Mouse (Mus musculus): ENCODE results near the gene Llgl2. TPM values are rescaled to one million over a fixed set of nuclear protein-coding genes. Genes with fewer than 3 reads are reported as not detected.

Gene Llgl2
- polyA plus RNA-seq, 1 experiment from 2014 or later = 14.3 TPM

GRCm38 (mm10) chr11:115859143-115859945 lies 35.5 kb downstream of the Llgl2 start:
- Histone ChIP-seq H3K9ac (peak overlapping the region; percentile 27; the same call in 1 of the 2 replicates), H3K4me3 (peak overlapping the region; percentile 49), H3K4me2 (peak overlapping the region; percentile 73), H3K36me3 (peaks cover 17% of the 10 kb centered on the region), H3K4me1 (peaks cover 14% of the 10 kb centered on the region), H3K27ac (no peak overlapping the region), H3K9me3 (replicated peaks) (0 out of 2 replicates have a peak, but pooled peaks cover 7% of the 10 kb centered on the region), H3K27me3 (replicated peaks) (peaks cover 84% of the 10 kb centered on the region)
- peak; percentile 80 for ATAC-seq
- WGBS (ENCODE audit: insufficient replicate concordance) = 3% methylated on average over 74 of the region's 75 CpGs

DNA sequence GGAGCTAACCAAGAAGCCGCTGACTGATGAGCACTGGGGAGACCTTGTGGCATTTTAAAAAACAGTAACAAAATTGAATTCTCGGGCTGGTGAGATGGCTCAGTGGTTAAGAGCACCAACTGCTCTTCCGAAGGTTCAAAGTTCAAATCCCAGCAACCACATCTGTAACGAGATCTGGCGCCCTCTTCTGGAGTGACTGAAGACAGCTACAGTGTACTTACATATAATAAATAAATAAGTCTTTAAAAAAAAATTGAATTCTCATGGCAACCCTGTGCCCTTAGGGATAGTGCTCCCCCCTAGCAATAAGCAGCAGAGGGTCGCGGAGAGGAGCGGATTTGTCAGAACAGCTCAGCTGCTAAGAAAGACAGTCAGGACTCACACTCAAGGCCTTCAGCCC lies 40.0 kb downstream of the Llgl2 start:
- no peaks in the 10 kb centered on the region for H3K36me3 ChIP-seq
- no peak overlapping the region for H3K27ac ChIP-seq
- ATAC-seq = no peak
- H3K9me3 ChIP-seq (replicated peaks) = no peaks in the 10 kb centered on the region
- H3K4me3 ChIP-seq = no peak overlapping the region
- WGBS (ENCODE audit: insufficient replicate concordance) = 65% methylated on average over 8 of the region's 8 CpGs
- H3K9ac ChIP-seq = no peak overlapping the region
- peaks cover 72% of the 10 kb centered on the region for H3K27me3 ChIP-seq (replicated peaks)
- H3K4me2 ChIP-seq = no peak overlapping the region
- H3K4me1 ChIP-seq = peaks cover 8% of the 10 kb centered on the region

DNA sequence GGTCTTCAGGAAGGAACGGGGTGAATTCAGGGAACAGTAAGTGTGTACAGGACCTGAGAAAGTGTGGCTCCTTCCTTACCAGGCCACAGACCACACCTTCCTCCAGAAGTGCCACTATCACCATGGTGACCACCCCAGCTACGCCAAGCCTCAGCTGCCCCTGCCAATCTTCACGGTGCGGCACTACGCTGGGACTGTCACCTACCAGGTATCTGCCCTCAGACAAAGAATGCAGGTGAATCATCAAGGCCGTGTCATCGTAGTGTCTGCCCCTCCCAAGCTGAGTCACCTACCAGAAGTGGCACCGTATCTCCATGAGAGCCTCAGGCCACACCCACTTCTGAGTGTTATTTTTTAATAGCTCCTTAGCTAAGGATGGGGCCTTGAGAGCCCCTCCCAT lies 45.5 kb downstream of the Llgl2 start:
- 43% methylated on average over 8 of the region's 8 CpGs for WGBS (ENCODE audit: insufficient replicate concordance)

GRCm38 (mm10) chr11:115872437-115872836 lies 48.6 kb downstream of the Llgl2 start:
- 46% methylated on average over 4 of the region's 4 CpGs for WGBS (ENCODE audit: insufficient replicate concordance)
- H3K4me1 ChIP-seq = peaks cover 34% of the 10 kb centered on the region
- ATAC-seq = peak; percentile 33

More for the DNA sequence above, 45.5 kb downstream of the Llgl2 start:
- Histone ChIP-seq H3K27me3 (replicated peaks) (peaks cover 46% of the 10 kb centered on the region), H3K27ac (peak overlapping the region; percentile 57), H3K4me2 (peak overlapping the region; percentile 21; the same call in 1 of the 2 replicates), H3K4me1 (peaks cover 24% of the 10 kb centered on the region), H3K4me3 (no peak overlapping the region), H3K9me3 (replicated peaks) (no peaks in the 10 kb centered on the region), H3K36me3 (no peaks in the 10 kb centered on the region), H3K9ac (no peak overlapping the region)
- peak; percentile 65; the same call in 1 of the 2 replicates for ATAC-seq

GRCm38 (mm10) chr11:115875935-115876334 lies 52.1 kb downstream of the Llgl2 start:
- Histone ChIP-seq H3K9ac (no peak overlapping the region), H3K4me1 (peaks cover 25% of the 10 kb centered on the region), H3K4me3 (no peak overlapping the region), H3K4me2 (no peak overlapping the region), H3K27me3 (replicated peaks) (peaks cover 35% of the 10 kb centered on the region; the same call in 1 of the 2 replicates), H3K27ac (no peak overlapping the region), H3K36me3 (no peaks in the 10 kb centered on the region), H3K9me3 (replicated peaks) (no peaks in the 10 kb centered on the region)
- ATAC-seq = no peak
- WGBS (ENCODE audit: insufficient replicate concordance) = 78% methylated on average over 3 of the region's 3 CpGs

More at GRCm38 (mm10) chr11:115872437-115872836, 48.6 kb downstream of the Llgl2 start:
- H3K9me3 ChIP-seq (replicated peaks) = no peaks in the 10 kb centered on the region
- H3K27me3 ChIP-seq (replicated peaks) = peaks cover 32% of the 10 kb centered on the region; the same call in 1 of the 2 replicates
- no peak overlapping the region for H3K27ac ChIP-seq
- no peaks in the 10 kb centered on the region for H3K36me3 ChIP-seq
- H3K9ac ChIP-seq = no peak overlapping the region
- no peak overlapping the region for H3K4me2 ChIP-seq
- H3K4me3 ChIP-seq = no peak overlapping the region

GRCm38 (mm10) chr11:115876438-115876837 lies 52.6 kb downstream of the Llgl2 start:
- peaks cover 37% of the 10 kb centered on the region for H3K27me3 ChIP-seq (replicated peaks)
- H3K4me1 ChIP-seq = peaks cover 25% of the 10 kb centered on the region
- H3K4me2 ChIP-seq = no peak overlapping the region
- H3K4me3 ChIP-seq = no peak overlapping the region
- H3K36me3 ChIP-seq = no peaks in the 10 kb centered on the region
- H3K9ac ChIP-seq = no peak overlapping the region
- no peak overlapping the region for H3K27ac ChIP-seq
- H3K9me3 ChIP-seq (replicated peaks) = no peaks in the 10 kb centered on the region
- WGBS (ENCODE audit: insufficient replicate concordance) = 66% methylated on average over 5 of the region's 5 CpGs
- ATAC-seq = no peak

DNA sequence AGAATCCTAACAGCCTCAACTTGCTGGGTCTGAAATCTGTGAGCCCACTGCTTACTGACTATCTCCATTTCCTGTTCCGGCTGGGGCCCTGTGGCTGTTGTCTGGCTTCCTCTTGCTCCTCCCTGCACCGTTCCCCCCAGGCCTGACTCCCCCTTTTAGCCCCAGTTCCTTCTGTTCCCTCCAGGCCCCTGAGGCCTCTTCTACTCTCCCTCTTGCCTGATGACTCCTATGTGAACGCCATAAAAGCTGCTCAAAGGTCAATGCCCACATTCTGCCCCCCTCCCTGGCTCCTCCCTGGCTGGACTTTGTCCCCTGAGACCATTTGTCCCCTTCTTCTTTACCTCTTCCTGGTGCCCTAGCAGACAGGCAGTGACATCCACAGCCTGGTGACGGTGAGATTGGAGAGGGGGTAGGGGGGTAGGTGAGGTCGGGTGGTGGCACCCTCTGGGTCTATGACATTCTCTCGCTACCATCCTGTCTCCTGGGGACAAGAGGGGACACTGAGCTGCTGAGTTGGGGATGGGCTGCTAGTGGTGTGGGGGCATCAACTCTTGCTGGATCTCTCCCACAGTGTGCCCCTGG lies 53.4 kb downstream of the Llgl2 start:
- Histone ChIP-seq H3K27ac (no peak overlapping the region), H3K27me3 (replicated peaks) (peaks cover 39% of the 10 kb centered on the region), H3K36me3 (no peaks in the 10 kb centered on the region), H3K4me1 (peaks cover 17% of the 10 kb centered on the region), H3K4me3 (no peak overlapping the region), H3K9ac (no peak overlapping the region), H3K4me2 (no peak overlapping the region), H3K9me3 (replicated peaks) (no peaks in the 10 kb centered on the region)
- 33% methylated on average over 6 of the region's 6 CpGs for WGBS (ENCODE audit: insufficient replicate concordance)
- no peak for ATAC-seq

DNA sequence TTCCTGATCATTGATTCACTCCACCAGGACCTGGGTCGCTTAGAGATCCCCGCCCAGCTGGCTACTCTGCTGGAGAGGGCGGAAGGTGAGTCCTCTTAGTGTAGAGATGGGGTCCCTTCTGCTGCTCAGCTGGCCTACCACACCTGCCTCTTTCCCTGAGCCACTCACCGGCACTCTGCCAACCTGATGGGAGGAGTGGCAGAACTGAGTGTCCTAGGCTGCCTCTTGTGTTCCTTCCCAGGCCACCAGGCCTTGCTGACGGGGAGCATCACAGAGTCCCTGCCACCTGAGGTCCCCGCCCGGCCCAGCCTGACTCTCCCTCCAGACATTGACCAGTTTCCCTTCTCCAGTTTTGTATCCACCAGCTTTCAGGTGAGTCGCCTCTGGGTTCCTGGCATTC lies 54.2 kb downstream of the Llgl2 start:
- Histone ChIP-seq H3K4me3 (no peak overlapping the region), H3K4me2 (no peak overlapping the region), H3K9me3 (replicated peaks) (no peaks in the 10 kb centered on the region), H3K9ac (no peak overlapping the region), H3K36me3 (no peaks in the 10 kb centered on the region), H3K4me1 (peaks cover 14% of the 10 kb centered on the region), H3K27ac (no peak overlapping the region), H3K27me3 (replicated peaks) (peaks cover 42% of the 10 kb centered on the region)
- ATAC-seq = no peak
- 76% methylated on average over 8 of the region's 8 CpGs for WGBS (ENCODE audit: insufficient replicate concordance)

DNA sequence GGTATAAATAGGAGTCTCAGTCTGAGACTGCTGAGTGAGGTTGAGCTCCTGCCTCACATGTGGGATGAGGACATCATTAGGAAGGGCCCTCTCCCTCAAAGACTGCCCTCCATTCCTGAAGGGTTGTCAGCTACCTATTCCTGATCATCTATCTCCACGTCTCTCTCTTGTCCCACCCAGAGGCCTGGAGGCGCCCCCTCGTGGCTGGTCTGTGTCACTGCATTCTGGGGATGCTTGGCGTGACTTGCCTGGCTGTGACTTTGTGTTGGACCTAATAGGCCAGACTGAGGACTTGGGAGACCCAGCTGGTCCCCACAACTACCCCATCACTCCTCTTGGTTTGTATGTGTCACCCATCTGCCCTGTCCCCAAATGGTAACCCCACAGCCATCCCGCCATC lies 57.2 kb downstream of the Llgl2 start:
- H3K9me3 ChIP-seq (replicated peaks) = no peaks in the 10 kb centered on the region
- no peak for ATAC-seq

DNA sequence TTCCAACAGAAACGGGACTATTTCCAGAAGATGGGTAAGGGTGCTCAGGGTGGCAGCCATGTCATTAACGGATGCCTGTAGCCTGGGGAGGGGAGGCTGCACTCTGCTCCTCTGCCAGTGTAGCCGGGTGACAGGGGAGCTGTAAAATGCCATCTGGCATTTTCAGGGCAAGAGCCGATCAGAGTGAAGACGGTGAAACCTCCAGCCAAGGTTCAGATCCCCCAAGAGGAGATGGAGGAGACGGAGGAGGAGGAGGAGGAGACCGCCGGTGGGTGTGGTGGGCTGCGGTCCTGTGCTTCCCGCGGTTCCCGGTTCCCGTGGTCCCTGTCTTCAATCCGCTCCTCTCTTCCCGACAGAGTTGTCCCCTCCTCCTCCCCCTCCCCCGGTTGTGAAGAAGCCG lies 59.4 kb downstream of the Llgl2 start:
- no peak for ATAC-seq
- Histone ChIP-seq H3K9me3 (replicated peaks) (no peaks in the 10 kb centered on the region), H3K4me3 (no peak overlapping the region), H3K9ac (no peak overlapping the region), H3K27ac (no peak overlapping the region), H3K27me3 (replicated peaks) (peaks cover 71% of the 10 kb centered on the region), H3K36me3 (no peaks in the 10 kb centered on the region), H3K4me1 (peaks cover 6% of the 10 kb centered on the region; the same call in 1 of the 2 replicates), H3K4me2 (no peak overlapping the region)
- WGBS (ENCODE audit: insufficient replicate concordance) = 33% methylated on average over 17 of the region's 17 CpGs

More for the DNA sequence above, 57.2 kb downstream of the Llgl2 start:
- Histone ChIP-seq H3K9ac (no peak overlapping the region), H3K36me3 (no peaks in the 10 kb centered on the region), H3K27ac (no peak overlapping the region), H3K27me3 (replicated peaks) (peaks cover 51% of the 10 kb centered on the region), H3K4me1 (peaks cover 19% of the 10 kb centered on the region), H3K4me3 (no peak overlapping the region), H3K4me2 (no peak overlapping the region)
- 23% methylated on average over 5 of the region's 5 CpGs for WGBS (ENCODE audit: insufficient replicate concordance)

- Histone ChIP-seq H3K9me3 (replicated peaks) (no peaks in the 10 kb centered on the region), H3K27me3 (replicated peaks) (peaks cover 67% of the 10 kb centered on the region), H3K36me3 (no peaks in the 10 kb centered on the region), H3K4me3 (no peak overlapping the region), H3K4me1 (peaks cover 6% of the 10 kb centered on the region; the same call in 1 of the 2 replicates), H3K27ac (no peak overlapping the region), H3K9ac (no peak overlapping the region), H3K4me2 (no peak overlapping the region)
- WGBS (ENCODE audit: insufficient replicate concordance) = 69% methylated on average over 3 of the region's 3 CpGs
- ATAC-seq = no peak
Observed at GRCm38 (mm10) chr11:115884361-115884760, 60.5 kb downstream of the Llgl2 start.

GRCm38 (mm10) chr11:115885281-115885680 lies 61.4 kb downstream of the Llgl2 start:
- Histone ChIP-seq H3K4me3 (no peak overlapping the region), H3K4me1 (peaks cover 6% of the 10 kb centered on the region; the same call in 1 of the 2 replicates), H3K9ac (no peak overlapping the region), H3K27ac (no peak overlapping the region), H3K4me2 (no peak overlapping the region), H3K27me3 (replicated peaks) (peaks cover 61% of the 10 kb centered on the region), H3K9me3 (replicated peaks) (no peaks in the 10 kb centered on the region), H3K36me3 (no peaks in the 10 kb centered on the region)
- WGBS (ENCODE audit: insufficient replicate concordance) = 62% methylated on average over 11 of the region's 11 CpGs
- no peak for ATAC-seq

All from liver, embryonic 12.5 days (tissue).